Mouse (Mus musculus): ENCODE data around the gene Relb. TPM values are rescaled to one million over a fixed set of nuclear protein-coding genes. Genes with fewer than 3 reads are reported as not detected.

Relb gene
- 14.0 and 15.8 TPM in 2 replicates for polyA plus RNA-seq (2015; fragmentation: Nextera tagmentation; extraction: Ambion mirVana)

GRCm38 (mm10) chr7:19629361-19629734 lies at the start of gene Relb:
Gene Relb (minus strand): TSS chr7:19629438.
- ATAC-seq (ENCODE audit: insufficient number of reproducible peaks, low FRiP score, low TSS enrichment, low read depth), result peak; percentile 69
- H3K4me3 ChIP-seq (replicated peaks), result peak within 1 kb of the TSS; percentile 71
- under 1% methylated on average over 41 of the region's 41 CpGs for WGBS
- peaks cover 29% of the 10 kb centered on the region for H3K36me3 ChIP-seq
- peak within 1 kb of the TSS; percentile 55 for H3K9ac ChIP-seq
- H3K27ac ChIP-seq (replicated peaks), result peak within 1 kb of the TSS; percentile 88
- no peaks in the 10 kb centered on the region for H3K27me3 ChIP-seq
- H3K4me2 ChIP-seq (replicated peaks), result peak within 1 kb of the TSS; percentile 96
- H3K9me3 ChIP-seq (replicated peaks), result no peaks in the 10 kb centered on the region
- H3K4me1 ChIP-seq, result peaks cover 5% of the 10 kb centered on the region; the same call in 1 of the 2 replicates

DNA sequence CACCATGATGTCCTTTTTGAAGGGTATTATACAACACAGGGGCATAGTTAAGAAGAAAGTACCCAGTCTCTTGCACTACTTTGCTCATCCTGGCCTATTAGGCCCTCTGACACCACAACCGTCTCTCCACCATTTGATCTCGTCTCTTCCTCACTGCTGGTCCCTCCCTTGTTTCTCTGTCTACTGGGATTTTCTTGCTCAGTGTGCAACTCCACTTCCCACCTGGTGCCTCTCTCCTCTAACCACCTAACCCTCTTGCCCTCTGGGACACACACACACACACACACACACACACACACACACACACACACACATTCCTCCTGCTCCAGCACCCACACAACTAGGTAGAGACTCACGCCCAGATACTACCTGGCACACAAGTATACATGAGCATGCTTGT lies 49.7 kb upstream of the Relb start:
- H3K27ac ChIP-seq (replicated peaks), result no peak overlapping the region
- WGBS, result 78% methylated on average over 3 of the region's 3 CpGs
- no peaks in the 10 kb centered on the region for H3K36me3 ChIP-seq
- H3K4me1 ChIP-seq, result peaks cover 3% of the 10 kb centered on the region; the same call in 1 of the 2 replicates
- no peaks in the 10 kb centered on the region for H3K9me3 ChIP-seq (replicated peaks)
- no peak for ATAC-seq (ENCODE audit: insufficient number of reproducible peaks, low FRiP score, low TSS enrichment, low read depth)
- no peak overlapping the region for H3K9ac ChIP-seq
- H3K27me3 ChIP-seq, result no peaks in the 10 kb centered on the region
- no peak overlapping the region for H3K4me2 ChIP-seq (replicated peaks)
- H3K4me3 ChIP-seq (replicated peaks), result no peak overlapping the region

GRCm38 (mm10) chr7:19677872-19678271 lies 48.6 kb upstream of the Relb start, which contains the start of gene Apoc2:
Gene Apoc2 (minus strand): TSS chr7:19677941.
- 60% methylated on average over 8 of the region's 8 CpGs for WGBS

DNA sequence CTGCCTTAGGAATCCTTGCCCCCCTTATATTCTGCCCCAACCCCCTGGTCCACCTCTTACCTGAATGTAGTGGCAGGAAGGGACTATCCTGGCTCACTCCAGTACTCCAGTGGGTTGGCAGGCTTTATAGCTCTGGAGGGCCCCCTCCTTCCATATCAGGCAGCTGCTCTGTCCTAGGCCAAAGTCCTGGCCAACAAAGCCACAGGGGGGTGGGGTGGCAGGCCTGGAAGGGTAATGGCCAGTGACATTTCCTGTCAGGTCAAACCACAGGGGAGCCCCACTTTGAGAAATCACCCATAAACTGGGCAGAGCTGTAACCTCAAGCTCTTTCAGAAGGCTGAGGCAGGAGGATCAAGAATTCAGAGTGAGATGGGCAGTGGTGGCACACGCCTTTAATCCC lies 47.4 kb upstream of the Relb start:
- ATAC-seq (ENCODE audit: insufficient number of reproducible peaks, low FRiP score, low TSS enrichment, low read depth), result no peak
- H3K27me3 ChIP-seq, result no peaks in the 10 kb centered on the region
- no peak overlapping the region for H3K4me2 ChIP-seq (replicated peaks)
- H3K36me3 ChIP-seq, result no peaks in the 10 kb centered on the region
- H3K4me3 ChIP-seq (replicated peaks), result no peak overlapping the region
- no peak overlapping the region for H3K27ac ChIP-seq (replicated peaks)
- H3K9ac ChIP-seq, result no peak overlapping the region
- H3K9me3 ChIP-seq (replicated peaks), result no peaks in the 10 kb centered on the region
- 62% methylated on average over 1 of the region's 1 CpGs for WGBS
- H3K4me1 ChIP-seq, result no peaks in the 10 kb centered on the region

More at GRCm38 (mm10) chr7:19677872-19678271, 48.6 kb upstream of the Relb start, which contains the start of gene Apoc2:
- H3K4me2 ChIP-seq (replicated peaks), result no peak within 1 kb of the TSS
- H3K4me1 ChIP-seq, result no peaks in the 10 kb centered on the region
- ATAC-seq (ENCODE audit: insufficient number of reproducible peaks, low FRiP score, low TSS enrichment, low read depth), result no peak
- H3K27ac ChIP-seq (replicated peaks), result no peak within 1 kb of the TSS
- no peak within 1 kb of the TSS for H3K9ac ChIP-seq
- no peak within 1 kb of the TSS for H3K4me3 ChIP-seq (replicated peaks)
- no peaks in the 10 kb centered on the region for H3K27me3 ChIP-seq
- H3K36me3 ChIP-seq, result no peaks in the 10 kb centered on the region
- H3K9me3 ChIP-seq (replicated peaks), result no peaks in the 10 kb centered on the region

DNA sequence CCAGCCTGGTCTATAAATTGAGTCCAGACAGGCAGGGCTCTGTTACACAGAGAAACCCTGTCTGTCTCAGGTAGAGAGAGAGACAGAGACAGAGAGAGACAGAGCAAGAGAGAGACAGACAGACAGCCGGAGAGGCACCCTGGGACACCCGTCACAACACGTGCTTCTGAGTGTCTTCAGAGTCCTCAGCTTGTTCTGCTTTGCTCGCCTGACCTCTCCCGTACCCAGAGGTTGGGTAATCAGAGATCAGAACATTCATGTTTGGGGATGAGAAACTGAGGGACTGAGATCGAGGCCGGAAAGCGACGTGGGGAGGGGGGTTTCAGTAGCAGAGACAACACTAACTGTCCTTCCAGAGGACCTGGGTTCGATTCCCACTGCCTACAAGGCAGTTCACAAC lies 46.6 kb upstream of the Relb start:
- Histone ChIP-seq H3K4me3 (replicated peaks) (no peak overlapping the region), H3K36me3 (no peaks in the 10 kb centered on the region), H3K27ac (replicated peaks) (no peak overlapping the region), H3K4me1 (no peaks in the 10 kb centered on the region), H3K9ac (no peak overlapping the region), H3K9me3 (replicated peaks) (no peaks in the 10 kb centered on the region), H3K4me2 (replicated peaks) (no peak overlapping the region), H3K27me3 (no peaks in the 10 kb centered on the region)
- no peak for ATAC-seq (ENCODE audit: insufficient number of reproducible peaks, low FRiP score, low TSS enrichment, low read depth)
- WGBS, result 83% methylated on average over 10 of the region's 10 CpGs

- Histone ChIP-seq H3K4me2 (replicated peaks) (no peak overlapping the region), H3K9me3 (replicated peaks) (no peaks in the 10 kb centered on the region), H3K4me3 (replicated peaks) (no peak overlapping the region), H3K27me3 (no peaks in the 10 kb centered on the region), H3K9ac (no peak overlapping the region), H3K4me1 (peaks cover 6% of the 10 kb centered on the region), H3K27ac (replicated peaks) (no peak overlapping the region), H3K36me3 (no peaks in the 10 kb centered on the region)
- WGBS, result 57% methylated on average over 14 of the region's 14 CpGs
- no peak for ATAC-seq (ENCODE audit: insufficient number of reproducible peaks, low FRiP score, low TSS enrichment, low read depth)
Measured at GRCm38 (mm10) chr7:19673083-19673699, 44.0 kb upstream of the Relb start.

DNA sequence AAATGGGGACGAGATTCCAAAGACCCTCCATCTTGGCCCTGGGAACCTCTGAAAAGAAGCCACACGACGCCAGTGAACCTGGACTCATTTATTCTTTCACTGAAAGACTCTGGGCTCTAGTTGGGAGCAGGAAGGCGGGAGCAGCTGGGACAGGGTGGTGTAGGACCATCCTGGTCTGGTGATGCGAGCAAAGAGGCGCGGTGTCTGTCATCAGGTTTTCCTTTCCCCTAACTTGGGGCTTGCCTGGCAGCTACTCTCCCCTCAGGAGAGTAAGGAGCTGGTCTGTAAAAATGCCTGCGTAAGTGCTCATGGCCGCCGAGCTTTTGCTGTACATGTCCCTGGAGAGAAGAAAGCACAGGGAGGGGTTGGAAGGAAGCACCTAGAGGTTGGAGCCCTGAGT lies 42.3 kb upstream of the Relb start:
- H3K36me3 ChIP-seq, result no peaks in the 10 kb centered on the region
- no peak for ATAC-seq (ENCODE audit: insufficient number of reproducible peaks, low FRiP score, low TSS enrichment, low read depth)
- H3K27ac ChIP-seq (replicated peaks), result no peak overlapping the region
- H3K9me3 ChIP-seq (replicated peaks), result no peaks in the 10 kb centered on the region
- H3K9ac ChIP-seq, result no peak overlapping the region
- no peak overlapping the region for H3K4me2 ChIP-seq (replicated peaks)
- H3K4me3 ChIP-seq (replicated peaks), result no peak overlapping the region
- H3K27me3 ChIP-seq, result no peaks in the 10 kb centered on the region
- 60% methylated on average over 10 of the region's 10 CpGs for WGBS
- peaks cover 6% of the 10 kb centered on the region for H3K4me1 ChIP-seq

DNA sequence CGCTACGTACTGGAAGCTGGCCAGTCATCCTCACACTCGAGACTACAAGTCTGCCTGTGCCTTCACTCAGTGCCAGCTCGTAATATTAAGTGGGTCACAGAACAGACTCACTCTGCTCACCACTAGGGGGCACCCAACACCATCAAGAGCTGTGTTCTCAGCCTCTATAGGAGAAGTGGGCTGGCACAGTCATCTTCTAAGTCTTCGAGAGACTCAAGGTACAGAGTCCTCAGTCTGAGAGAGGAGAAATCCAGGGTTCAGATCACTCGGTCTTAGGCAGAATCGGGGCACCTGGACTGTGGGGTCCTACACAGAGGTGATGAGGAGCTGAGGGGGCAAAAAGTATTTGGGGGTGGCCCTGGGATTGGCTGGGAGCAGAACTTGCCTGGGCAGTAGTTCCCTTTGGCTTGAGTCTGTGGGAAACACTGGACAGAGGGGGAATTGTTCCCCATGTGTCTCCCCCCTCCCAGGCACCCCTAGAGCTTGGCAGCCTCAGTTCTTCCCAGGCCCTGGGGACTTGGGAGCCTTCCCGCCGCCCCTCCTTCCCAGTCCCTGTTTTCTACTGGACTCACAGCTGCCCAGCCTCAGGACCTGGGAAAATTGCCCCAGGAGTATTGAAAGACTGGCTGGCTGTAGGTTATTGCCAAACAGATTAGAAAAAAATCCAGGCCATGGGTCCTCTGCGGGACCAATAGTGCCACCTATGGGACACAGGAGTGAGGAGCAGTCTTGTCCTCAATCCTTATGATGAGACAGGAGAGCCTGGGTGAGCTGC lies 39.9 kb upstream of the Relb start:
- Histone ChIP-seq H3K4me1 (peaks cover 13% of the 10 kb centered on the region), H3K4me2 (replicated peaks) (peak overlapping the region; percentile 37), H3K36me3 (no peaks in the 10 kb centered on the region), H3K9me3 (replicated peaks) (no peaks in the 10 kb centered on the region), H3K4me3 (replicated peaks) (peak overlapping the region; percentile 11; the same call in 1 of the 2 replicates), H3K9ac (peak overlapping the region; percentile 37; the same call in 1 of the 2 replicates), H3K27me3 (no peaks in the 10 kb centered on the region), H3K27ac (replicated peaks) (peak overlapping the region; percentile 71; the same call in 1 of the 2 replicates)
- ATAC-seq (ENCODE audit: insufficient number of reproducible peaks, low FRiP score, low TSS enrichment, low read depth), result peak; percentile 68
- 4% methylated on average over 10 of the region's 10 CpGs for WGBS

DNA sequence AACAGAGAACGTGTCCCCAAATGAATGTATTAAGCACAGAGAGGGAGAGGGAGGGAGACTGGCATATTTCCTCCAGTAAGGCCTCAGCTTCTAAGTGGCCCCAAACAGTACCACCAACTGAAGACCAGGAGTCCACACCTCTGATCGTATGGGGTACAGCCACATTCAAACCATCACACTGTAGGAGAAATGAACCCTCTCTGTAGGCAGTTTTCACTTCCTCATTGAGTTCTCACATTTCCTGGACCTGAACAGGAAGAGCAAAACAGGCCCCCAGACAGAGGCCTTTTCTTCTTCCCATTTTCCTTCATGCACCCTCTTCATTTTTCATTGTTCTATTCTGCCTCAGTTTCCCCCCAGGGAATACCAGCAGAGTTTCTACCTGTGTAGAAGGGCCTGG lies 38.2 kb upstream of the Relb start:
- no peak overlapping the region for H3K4me3 ChIP-seq (replicated peaks)
- WGBS, result 77% methylated on average over 2 of the region's 2 CpGs

DNA sequence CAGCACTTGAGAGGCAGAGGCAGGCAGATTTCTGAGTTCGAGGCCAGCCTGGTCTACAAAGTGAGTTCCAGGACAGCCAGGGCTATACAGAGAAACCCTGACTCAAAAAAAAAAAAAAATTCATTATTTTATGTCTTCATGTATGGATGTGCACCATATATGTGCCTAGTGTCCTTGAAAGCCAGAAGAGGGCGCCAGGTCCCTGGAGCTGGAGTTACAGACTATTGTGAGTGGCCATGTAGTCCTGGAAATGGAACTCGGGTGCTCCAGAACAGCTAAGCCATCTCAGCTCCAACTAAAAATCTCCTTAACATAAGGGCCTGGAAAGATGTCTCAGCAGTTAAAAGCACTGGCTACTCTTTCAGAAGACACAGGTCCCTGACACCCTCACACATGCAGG lies 37.5 kb upstream of the Relb start:
- H3K4me3 ChIP-seq (replicated peaks), result no peak overlapping the region
- peaks cover 21% of the 10 kb centered on the region for H3K4me1 ChIP-seq
- H3K27me3 ChIP-seq, result no peaks in the 10 kb centered on the region
- no peak overlapping the region for H3K4me2 ChIP-seq (replicated peaks)
- H3K36me3 ChIP-seq, result peaks cover 3% of the 10 kb centered on the region; the same call in 1 of the 2 replicates
- WGBS, result 67% methylated on average over 3 of the region's 3 CpGs
- H3K9me3 ChIP-seq (replicated peaks), result no peaks in the 10 kb centered on the region
- no peak overlapping the region for H3K9ac ChIP-seq
- H3K27ac ChIP-seq (replicated peaks), result no peak overlapping the region
- ATAC-seq (ENCODE audit: insufficient number of reproducible peaks, low FRiP score, low TSS enrichment, low read depth), result no peak

More for the DNA sequence above, 38.2 kb upstream of the Relb start:
- H3K9ac ChIP-seq, result no peak overlapping the region
- no peaks in the 10 kb centered on the region for H3K27me3 ChIP-seq
- no peak overlapping the region for H3K27ac ChIP-seq (replicated peaks)
- peaks cover 21% of the 10 kb centered on the region for H3K4me1 ChIP-seq
- no peaks in the 10 kb centered on the region for H3K9me3 ChIP-seq (replicated peaks)
- ATAC-seq (ENCODE audit: insufficient number of reproducible peaks, low FRiP score, low TSS enrichment, low read depth), result no peak
- H3K36me3 ChIP-seq, result no peaks in the 10 kb centered on the region
- H3K4me2 ChIP-seq (replicated peaks), result no peak overlapping the region

GRCm38 (mm10) chr7:19664955-19665841 lies 36.0 kb upstream of the Relb start, which contains the start of gene Clptm1:
Gene Clptm1 (minus strand): TSS chr7:19665033.
- peak within 1 kb of the TSS; percentile 67 for H3K4me2 ChIP-seq (replicated peaks)
- peaks cover 21% of the 10 kb centered on the region for H3K4me1 ChIP-seq
- peak within 1 kb of the TSS; percentile 99 for H3K27ac ChIP-seq (replicated peaks)
- peak within 1 kb of the TSS; percentile 97 for H3K9ac ChIP-seq
- peak; percentile 88 for ATAC-seq (ENCODE audit: insufficient number of reproducible peaks, low FRiP score, low TSS enrichment, low read depth)
- under 1% methylated on average over 53 of the region's 63 CpGs for WGBS
- H3K36me3 ChIP-seq, result peaks cover 5% of the 10 kb centered on the region; the same call in 1 of the 2 replicates
- no peaks in the 10 kb centered on the region for H3K9me3 ChIP-seq (replicated peaks)
- H3K4me3 ChIP-seq (replicated peaks), result peak within 1 kb of the TSS; percentile 99
- H3K27me3 ChIP-seq, result no peaks in the 10 kb centered on the region
